In genomic region chr3:96091146-96091545, GRCm38 (mm10) we compare ENCODE assay signal across 15 mouse cellular contexts. TPM values are rescaled to one million over a fixed set of nuclear protein-coding genes. Genes with fewer than 3 reads are reported as not detected.
DNase-seq lines count a peak whose midpoint lies in the region; ATAC-seq and TF ChIP-seq lines count a peak whose summit lies in the region.
"Had no signal": no experiment of that assay in that cellular context is flagged by ENCODE, and none has a peak within 500 bp of the region (broad histone marks: within the 10 kb centered on the region; RNA-seq: fewer than 3 reads in every experiment).

No protein-coding gene starts in this region.

- 79% methylated on average over 2 of the region's 2 CpGs for WGBS in liver, postnatal 0 days (ENCODE audit: insufficient replicate concordance)
- WGBS in liver, embryonic 12.5 days (ENCODE audit: insufficient replicate concordance): 54% methylated on average over 2 of the region's 2 CpGs
- 74% methylated on average over 2 of the region's 2 CpGs for WGBS in embryonic facial prominence, embryonic 10.5 days

- TF ChIP-seq CTCF in gastrocnemius, adult 2 months (IDR thresholded peaks at IDR 0.05): peak; percentile 27
- TF ChIP-seq CTCF in liver, postnatal 0 days (IDR thresholded peaks at IDR 0.05; ENCODE audit: low read depth): peak; percentile 40

- no peak overlapping the region for H3K4me3 ChIP-seq in gastrocnemius, adult 2 months
- H3K4me3 ChIP-seq in liver, postnatal 0 days (ENCODE audit: low read depth, low read length): no peak overlapping the region
- H3K4me3 ChIP-seq in liver, embryonic 12.5 days: no peak overlapping the region
- H3K4me3 ChIP-seq in embryonic facial prominence, embryonic 10.5 days: no peak overlapping the region
- H3K4me3 ChIP-seq: heart, embryonic 10.5 days; liver, embryonic 13.5 days had no signal

- H3K27me3 ChIP-seq in liver, postnatal 0 days (ENCODE audit: insufficient read depth, low read length): no peaks in the 10 kb centered on the region
- no peaks in the 10 kb centered on the region for H3K27me3 ChIP-seq in liver, embryonic 12.5 days (replicated peaks)
- no peaks in the 10 kb centered on the region for H3K27me3 ChIP-seq in embryonic facial prominence, embryonic 10.5 days (replicated peaks; ENCODE audit: low read depth, poor library complexity, severe bottlenecking)
- H3K27me3 ChIP-seq: liver, embryonic 13.5 days had no signal

- TF ChIP-seq EP300 in liver, postnatal 0 days (IDR thresholded peaks at IDR 0.05; ENCODE audit: low read depth): no peak

- no peak overlapping the region for H3K9ac ChIP-seq in liver, postnatal 0 days (replicated peaks)
- H3K9ac ChIP-seq in liver, embryonic 12.5 days: no peak overlapping the region
- H3K9ac ChIP-seq: liver, embryonic 13.5 days had no signal

- intact Hi-C loops in gastrocnemius, adult 2 months (cut with DNase I): loop anchor here (2.0 kb wide), 1 partner anchor 58 kb away; no protein-coding TSS in a partner anchor

- H3K36me3 ChIP-seq in liver, postnatal 0 days (replicated peaks; ENCODE audit: insufficient read depth, low read length): no peaks in the 10 kb centered on the region
- H3K36me3 ChIP-seq in liver, embryonic 12.5 days: no peaks in the 10 kb centered on the region
- no peaks in the 10 kb centered on the region for H3K36me3 ChIP-seq in embryonic facial prominence, embryonic 10.5 days (replicated peaks)
- H3K36me3 ChIP-seq: heart, embryonic 10.5 days; liver, embryonic 13.5 days had no signal

- no peak for DNase-seq in gastrocnemius, adult 2 months
- no peak for DNase-seq in gastrocnemius, postnatal 4 days (ENCODE audit: low spot score in 2 of 2)
- no peak for DNase-seq in liver, postnatal 0 days
- peak; percentile 48 for DNase-seq in ES-CJ7 (ENCODE audit: low read depth, low spot score)
- DNase-seq in embryonic facial prominence, embryonic 10.5 days (ENCODE audit: low spot score): no peak
- DNase-seq: cerebellum, adult 8-10 months; gastrocnemius, postnatal 10 days; kidney, adult 9 months; kidney, postnatal 36 days; liver, embryonic 13.5 days; lung, postnatal 14 days had no signal

- H3K9me3 ChIP-seq in liver, postnatal 0 days (ENCODE audit: low read length): no peaks in the 10 kb centered on the region
- H3K9me3 ChIP-seq in liver, embryonic 12.5 days (replicated peaks): no peaks in the 10 kb centered on the region
- no peaks in the 10 kb centered on the region for H3K9me3 ChIP-seq in embryonic facial prominence, embryonic 10.5 days
- H3K9me3 ChIP-seq: heart, embryonic 10.5 days; liver, embryonic 13.5 days had no signal

- no peak overlapping the region for H3K27ac ChIP-seq in gastrocnemius, adult 2 months
- no peak overlapping the region for H3K27ac ChIP-seq in liver, postnatal 0 days (ENCODE audit: low read depth)
- H3K27ac ChIP-seq in liver, embryonic 12.5 days: no peak overlapping the region
- no peak overlapping the region for H3K27ac ChIP-seq in embryonic facial prominence, embryonic 10.5 days (replicated peaks)
- H3K27ac ChIP-seq: heart, embryonic 10.5 days; liver, embryonic 13.5 days had no signal

- ATAC-seq in liver, postnatal 0 days: no peak
- no peak for ATAC-seq in liver, embryonic 12.5 days
- peak; percentile 31; the same call in 1 of the 2 replicates for ATAC-seq in megakaryocyte progenitor cell, adult 5-6 weeks (replicated peaks; ENCODE audit: poor library complexity)
- ATAC-seq: inflammation-experienced regulatory T-cells, adult 6 months had no signal

- no peaks in the 10 kb centered on the region for H3K4me1 ChIP-seq in liver, postnatal 0 days (ENCODE audit: insufficient read depth)
- H3K4me1 ChIP-seq in liver, embryonic 12.5 days: peaks cover 17% of the 10 kb centered on the region
- no peaks in the 10 kb centered on the region for H3K4me1 ChIP-seq in embryonic facial prominence, embryonic 10.5 days

- H3K4me2 ChIP-seq in liver, postnatal 0 days (ENCODE audit: low read depth, low read length): no peak overlapping the region
- no peak overlapping the region for H3K4me2 ChIP-seq in liver, embryonic 12.5 days
- H3K4me2 ChIP-seq: liver, embryonic 13.5 days had no signal

RNA-seq across cellular contexts. Expression of gene Otud7b, which starts 13.2 kb away (rescaled TPM):
- total RNA-seq in gastrocnemius, adult 2 months (2021): 10 to 100 TPM; 54.6 to 58.3 TPM
- 10 to 100 TPM; 61.0 to 65.7 TPM for total RNA-seq in gastrocnemius, postnatal 4 days (2021)
- 7.4 and 7.9 TPM in 2 replicates for polyA plus RNA-seq in liver, postnatal 0 days (2015; fragmentation: Nextera tagmentation; extraction: Ambion mirVana)
- 10.8 and 12.7 TPM in 2 replicates for polyA plus RNA-seq in liver, embryonic 12.5 days (2016; fragmentation: Nextera tagmentation; extraction: Ambion mirVana)
- 3.0 and 3.2 TPM in 2 replicates for total RNA-seq in megakaryocyte progenitor cell, adult 5-6 weeks (2015)
- 4.9 and 12.7 TPM in 2 replicates for total RNA-seq in megakaryocyte progenitor cell, adult 5-6 weeks (2017)
- 20.8 and 21.7 TPM in 2 replicates for polyA plus RNA-seq in embryonic facial prominence, embryonic 10.5 days (2016; fragmentation: Nextera tagmentation; extraction: Ambion mirVana)

RNA-seq across cellular contexts. Expression of gene Vps45, which starts 32.9 kb away (rescaled TPM):
- 10 to 100 TPM; 15.0 to 22.7 TPM for total RNA-seq in gastrocnemius, adult 2 months (2021)
- 10 to 100 TPM; 24.5 to 32.6 TPM for total RNA-seq in gastrocnemius, postnatal 4 days (2021)
- polyA plus RNA-seq in liver, postnatal 0 days (2015; fragmentation: Nextera tagmentation; extraction: Ambion mirVana): 11.3 and 12.5 TPM in 2 replicates
- polyA plus RNA-seq in liver, embryonic 12.5 days (2016; fragmentation: Nextera tagmentation; extraction: Ambion mirVana): 17.6 and 18.6 TPM in 2 replicates
- total RNA-seq in megakaryocyte progenitor cell, adult 5-6 weeks (2015): 26.3 and 28.4 TPM in 2 replicates
- total RNA-seq in megakaryocyte progenitor cell, adult 5-6 weeks (2017): 10.9 and 12.6 TPM in 2 replicates
- polyA plus RNA-seq in embryonic facial prominence, embryonic 10.5 days (2016; fragmentation: Nextera tagmentation; extraction: Ambion mirVana): 22.4 and 26.5 TPM in 2 replicates

Comparison
In these comparisons a context has a peak if more than half of its experiments do, and no peak if none do; other contexts are left out.
1. RNA of gene Otud7b, which starts 13.2 kb away (total RNA-seq): 61.0 to 65.7 TPM in gastrocnemius, postnatal 4 days and 54.6 to 58.3 TPM in gastrocnemius, adult 2 months; 3.0 to 12.7 TPM in megakaryocyte progenitor cell, adult 5-6 weeks; every median in the first group is over 4 times any median in the second.